In the genomic region with DNA sequence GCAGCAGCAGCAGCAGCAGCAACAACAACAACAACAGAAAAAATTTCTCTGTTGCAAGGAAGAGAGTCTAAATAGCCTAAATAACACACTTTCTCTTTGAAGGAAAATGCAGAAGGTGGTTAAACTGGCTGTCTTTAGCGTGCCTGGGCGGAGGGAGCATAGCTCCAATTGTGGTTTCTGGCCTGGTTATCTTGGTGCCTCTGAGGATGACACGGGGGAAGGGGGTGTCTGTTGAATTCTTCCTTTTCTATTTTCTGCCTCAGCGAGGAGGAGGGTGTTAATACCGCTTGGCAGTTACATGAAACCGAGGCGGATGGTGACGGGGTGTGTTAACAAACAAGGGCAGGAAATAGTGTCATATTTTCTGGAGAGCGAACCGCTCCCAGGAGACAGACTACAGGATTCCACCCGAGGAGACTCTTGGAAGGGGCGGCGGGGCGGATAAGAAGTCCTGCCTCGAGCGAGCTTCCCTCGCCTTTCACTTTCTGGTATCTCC, we compare ENCODE assay signal across 8 mouse cellular contexts. TPM values are rescaled to one million over a fixed set of nuclear protein-coding genes. Genes with fewer than 3 reads are reported as not detected.
A peak's percentile ranks its signal among the peaks of the same experiment; 100 is the strongest.
DNase-seq lines count a peak whose midpoint lies in the region; ATAC-seq and TF ChIP-seq lines count a peak whose summit lies in the region.

No protein-coding gene starts in this region.

- ATAC-seq in limb, embryonic 11.5 days (ENCODE audit: insufficient number of reproducible peaks, low FRiP score, low TSS enrichment, low read depth): no peak
- peak; percentile 38 for ATAC-seq in inflammation-experienced regulatory T-cells, adult 6 months
- ATAC-seq in stomach, postnatal 0 days (ENCODE audit: low FRiP score, low TSS enrichment): no peak; the same call in 1 of the 2 replicates

- no peak overlapping the region for H3K27ac ChIP-seq in limb, embryonic 11.5 days (replicated peaks; ENCODE audit: low read depth, low read length)
- H3K27ac ChIP-seq in limb, embryonic 10.5 days: no peak overlapping the region
- H3K27ac ChIP-seq in macrophage: no peak overlapping the region
- no peak overlapping the region for H3K27ac ChIP-seq in stomach, postnatal 0 days (replicated peaks)

- no peaks in the 10 kb centered on the region for H3K4me1 ChIP-seq in limb, embryonic 11.5 days (ENCODE audit: control insufficient read depth, insufficient read depth, low read length)
- peaks cover 5% of the 10 kb centered on the region; the same call in 1 of the 2 replicates for H3K4me1 ChIP-seq in limb, embryonic 10.5 days
- H3K4me1 ChIP-seq in stomach, postnatal 0 days (replicated peaks; ENCODE audit: control insufficient read depth, insufficient read depth): 0 out of 2 replicates have a peak, but pooled peaks cover 2% of the 10 kb centered on the region

- DNase-seq in limb, embryonic 11.5 days (ENCODE audit: low spot score): no peak
- DNase-seq in limb, embryonic 10.5 days (ENCODE audit: low spot score): no peak
- DNase-seq in cerebellum, postnatal 14 days: peak; percentile 26 to 41
- peak; percentile 74 for DNase-seq in gastrocnemius, postnatal 25 days
- peak; percentile 13 to 65 for DNase-seq in left cerebral cortex, adult 8-10 months (ENCODE audit: low spot score in 2 of 2)
- DNase-seq in stomach, postnatal 0 days (ENCODE audit: low spot score): peak; percentile 22

- no peaks in the 10 kb centered on the region for H3K9me3 ChIP-seq in limb, embryonic 11.5 days (ENCODE audit: control insufficient read depth, low read length)
- no peaks in the 10 kb centered on the region for H3K9me3 ChIP-seq in limb, embryonic 10.5 days (replicated peaks)
- H3K9me3 ChIP-seq in stomach, postnatal 0 days (ENCODE audit: control insufficient read depth, low read length): no peaks in the 10 kb centered on the region

- no peak for TF ChIP-seq EP300 in stomach, postnatal 0 days (optimal IDR thresholded peaks at IDR 0.05)

- no peaks in the 10 kb centered on the region for H3K79me2 ChIP-seq in macrophage (ENCODE audit: inconsistent target)

- 52% methylated on average over 17 of the region's 17 CpGs for WGBS in limb, embryonic 11.5 days
- WGBS in limb, embryonic 10.5 days: 54% methylated on average over 17 of the region's 17 CpGs
- 11% methylated on average over 17 of the region's 17 CpGs for WGBS in macrophage (ENCODE audit: missing documents)
- 24% methylated on average over 17 of the region's 17 CpGs for WGBS in stomach, postnatal 0 days

- no peak overlapping the region for H3K9ac ChIP-seq in limb, embryonic 11.5 days (ENCODE audit: low read length)
- H3K9ac ChIP-seq in stomach, postnatal 0 days (ENCODE audit: low read length): peak overlapping the region; percentile 50

- H3K4me3 ChIP-seq in limb, embryonic 11.5 days (ENCODE audit: low read depth, low read length): no peak overlapping the region
- H3K4me3 ChIP-seq in limb, embryonic 10.5 days: no peak overlapping the region; the same call in 1 of the 2 replicates
- peak overlapping the region; percentile 38 for H3K4me3 ChIP-seq in macrophage (ENCODE audit: inconsistent target)
- H3K4me3 ChIP-seq in stomach, postnatal 0 days (ENCODE audit: low read depth, low read length): peak overlapping the region; percentile 35

- H3K36me3 ChIP-seq in limb, embryonic 11.5 days (ENCODE audit: control insufficient read depth, insufficient read depth, low read length): no peaks in the 10 kb centered on the region
- no peaks in the 10 kb centered on the region for H3K36me3 ChIP-seq in limb, embryonic 10.5 days
- H3K36me3 ChIP-seq in macrophage (ENCODE audit: inconsistent target): no peaks in the 10 kb centered on the region
- H3K36me3 ChIP-seq in stomach, postnatal 0 days (ENCODE audit: control insufficient read depth, insufficient read depth, low read length): no peaks in the 10 kb centered on the region

- H3K27me3 ChIP-seq in limb, embryonic 11.5 days (ENCODE audit: control insufficient read depth, insufficient read depth, low read length): 0 out of 2 replicates have a peak, but pooled peaks cover 2% of the 10 kb centered on the region
- H3K27me3 ChIP-seq in limb, embryonic 10.5 days (ENCODE audit: low read depth, poor library complexity, severe bottlenecking): 0 out of 2 replicates have a peak, but pooled peaks cover 6% of the 10 kb centered on the region
- H3K27me3 ChIP-seq in stomach, postnatal 0 days (ENCODE audit: control insufficient read depth, insufficient read depth, low read length): no peaks in the 10 kb centered on the region

- no peak for TF ChIP-seq CTCF in stomach, postnatal 0 days (IDR thresholded peaks at IDR 0.05; ENCODE audit: low read depth)

- H3K4me2 ChIP-seq in limb, embryonic 11.5 days (ENCODE audit: low read depth, severe bottlenecking): peak overlapping the region; percentile 24
- peak overlapping the region; percentile 58 for H3K4me2 ChIP-seq in stomach, postnatal 0 days (replicated peaks; ENCODE audit: low read depth)

RNA-seq across cellular contexts. Expression of gene Gm525, which starts 27.2 kb away (rescaled TPM):
- not detected in 2 replicates for polyA plus RNA-seq in limb, embryonic 11.5 days (2014; fragmentation: Nextera tagmentation; extraction: Ambion mirVana)
- not detected in 2 replicates for polyA plus RNA-seq in limb, embryonic 10.5 days (2016; fragmentation: Nextera tagmentation; extraction: Ambion mirVana)
- not detected for total RNA-seq in gastrocnemius, postnatal 25 days (2021)
- not detected for polyA plus RNA-seq in inflammation-experienced regulatory T-cells, adult 6 months (2017; shearing (Covaris generic))
- not detected for total RNA-seq in left cerebral cortex, adult 8-10 months (2022)
- total RNA-seq in macrophage (2018; cell fraction: chromatin; rRNA removed): not detected
- total RNA-seq in macrophage (2018; cell fraction: cytosol; rRNA removed): not detected
- total RNA-seq in macrophage (2018; cell fraction: nucleus; rRNA removed): not detected
- polyA plus RNA-seq in macrophage (2018): not detected in 3 replicates
- polyA plus RNA-seq in stomach, postnatal 0 days (2015; fragmentation: Nextera tagmentation; extraction: Ambion mirVana): 0.68 and 1.7 TPM in 2 replicates

RNA-seq across cellular contexts. Expression of gene Dgke, which starts 34.2 kb away (rescaled TPM):
- 3.5 and 3.7 TPM in 2 replicates for polyA plus RNA-seq in limb, embryonic 11.5 days (2014; fragmentation: Nextera tagmentation; extraction: Ambion mirVana)
- polyA plus RNA-seq in limb, embryonic 10.5 days (2016; fragmentation: Nextera tagmentation; extraction: Ambion mirVana): 3.7 and 5.6 TPM in 2 replicates
- total RNA-seq in gastrocnemius, postnatal 25 days (2021): 1 to 10 TPM; 2.5 to 2.7 TPM
- 1 to 10 TPM; 3.8 to 7.0 (median 3.9) TPM for polyA plus RNA-seq in inflammation-experienced regulatory T-cells, adult 6 months (2017; shearing (Covaris generic))
- total RNA-seq in left cerebral cortex, adult 8-10 months (2022): 10 to 100 TPM; 50.3 to 60.2 (median 53.3) TPM
- 10 to 100 TPM in 15 of 26 experiments, 1 to 10 TPM in 11; 2.0 to 22.1 (median 14.3) TPM for total RNA-seq in macrophage (2018; cell fraction: chromatin; rRNA removed)
- total RNA-seq in macrophage (2018; cell fraction: cytosol; rRNA removed): 1 to 10 TPM; 3.9 to 8.9 (median 5.8) TPM
- total RNA-seq in macrophage (2018; cell fraction: nucleus; rRNA removed): 10 to 100 TPM in 16 of 26 experiments, 1 to 10 TPM in 10; 5.0 to 20.2 (median 11.0) TPM
- polyA plus RNA-seq in macrophage (2018): 3.6 to 6.2 TPM (median 4.9 TPM) in 3 replicates
- polyA plus RNA-seq in stomach, postnatal 0 days (2015; fragmentation: Nextera tagmentation; extraction: Ambion mirVana): 1.9 and 2.2 TPM in 2 replicates

Comparison
In these comparisons a context has a peak if more than half of its experiments do, and no peak if none do; other contexts are left out.
1. DNase-seq: peak in cerebellum, postnatal 14 days (2 of 2), gastrocnemius, postnatal 25 days (single experiment), left cerebral cortex, adult 8-10 months (2 of 2) and stomach, postnatal 0 days (single experiment); none in limb, embryonic 11.5 days (single experiment) and limb, embryonic 10.5 days (single experiment).
2. H3K4me3 ChIP-seq: peak in macrophage (single experiment) and stomach, postnatal 0 days (single experiment); none in limb, embryonic 11.5 days (single experiment) and limb, embryonic 10.5 days (single experiment).